Mouse (Mus musculus) 3T3-L1 (cell line): ENCODE data around the gene Trpm1.
A peak's percentile ranks its signal among the peaks of the same experiment; 100 is the strongest.

Source experiments
- DNase-seq: peaks from one replicate; pipeline ENCODE4 v3.0.0-alpha.2; 2015; ENCODE audit warnings: low read depth, low spot score

The Trpm1 gene

DNA sequence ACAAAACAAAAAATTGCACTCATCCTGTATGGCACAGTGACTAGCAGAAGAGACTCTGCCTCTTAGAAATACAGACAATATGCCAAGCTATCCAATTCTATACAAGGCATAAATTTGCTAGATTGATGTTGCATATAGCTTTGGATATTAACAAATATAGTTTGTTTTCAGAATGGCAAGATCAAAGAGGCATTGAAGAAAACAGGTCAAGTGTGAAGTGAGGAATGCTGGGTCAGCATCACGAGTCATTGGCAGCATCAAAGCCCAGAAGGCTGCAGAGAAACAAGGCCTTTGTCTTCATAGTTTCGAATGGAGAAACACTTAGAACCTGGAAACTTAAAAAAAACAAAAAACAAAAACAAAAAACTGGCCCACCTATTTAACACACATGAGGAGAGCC is 78.4 kb downstream of the Trpm1 start:
- DNase-seq = no peak

DNA sequence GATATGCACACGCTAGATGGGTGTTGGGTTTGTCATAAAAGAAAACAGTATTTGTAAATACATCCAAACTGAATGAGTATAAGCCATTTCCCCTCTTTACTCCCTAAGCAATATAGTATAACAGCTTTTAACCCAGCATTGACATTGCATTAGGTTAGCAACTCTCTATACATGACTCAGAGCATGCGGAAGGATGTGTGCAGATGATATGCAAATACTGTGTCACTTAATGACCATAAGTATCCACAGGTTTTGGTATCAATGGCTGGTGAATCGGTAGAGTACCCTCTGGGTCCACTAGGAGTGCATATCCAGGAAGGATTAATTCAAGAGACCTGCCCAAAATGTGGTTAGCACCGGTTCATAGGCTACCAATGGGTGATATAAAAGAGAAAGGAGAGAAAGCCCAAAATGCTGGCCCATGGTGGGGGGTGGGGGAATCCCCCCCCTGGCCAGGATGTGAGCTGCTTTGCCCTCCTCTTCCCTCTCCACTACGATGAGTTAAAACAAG is 80.7 kb downstream of the Trpm1 start:
- DNase-seq = no peak

DNA sequence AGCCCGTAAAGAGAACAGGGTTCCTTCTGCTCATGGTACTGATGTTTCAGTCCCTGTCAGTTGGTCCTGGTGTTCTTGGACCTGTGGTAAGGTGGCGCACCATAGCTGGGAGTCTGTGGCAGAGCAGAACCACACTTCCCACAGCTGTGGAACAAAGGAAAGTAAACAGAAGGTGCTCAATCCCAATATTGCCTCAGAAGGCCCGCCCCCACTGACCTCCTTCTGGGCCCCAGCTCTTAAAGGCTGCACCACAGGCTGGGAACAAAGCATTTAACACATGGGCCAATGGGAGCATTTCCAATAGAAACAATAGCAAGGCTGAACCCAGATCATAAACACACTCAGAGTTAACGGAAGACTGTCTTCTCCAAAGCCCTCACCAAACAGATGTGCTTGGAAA is 82.9 kb downstream of the Trpm1 start:
- DNase-seq = no peak

DNA sequence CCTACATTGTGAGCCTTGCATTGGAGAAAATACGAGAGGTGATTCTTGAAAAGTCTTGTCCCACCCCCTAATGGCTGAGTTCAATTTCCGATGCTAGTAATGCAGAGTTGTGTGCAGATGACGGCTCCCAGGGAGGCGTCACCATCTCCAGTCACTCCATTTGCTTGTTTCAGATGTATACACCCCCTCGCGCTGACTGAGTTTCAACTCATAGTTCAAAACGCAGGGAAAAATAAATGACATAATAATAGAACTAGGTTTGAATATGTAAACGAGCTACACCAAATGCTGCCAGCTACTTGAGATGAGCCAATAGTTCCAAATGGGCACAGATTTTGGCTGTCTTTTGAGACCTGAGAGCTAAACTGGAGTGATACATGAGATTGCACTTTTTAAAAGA is 84.1 kb downstream of the Trpm1 start:
- no peak for DNase-seq

DNA sequence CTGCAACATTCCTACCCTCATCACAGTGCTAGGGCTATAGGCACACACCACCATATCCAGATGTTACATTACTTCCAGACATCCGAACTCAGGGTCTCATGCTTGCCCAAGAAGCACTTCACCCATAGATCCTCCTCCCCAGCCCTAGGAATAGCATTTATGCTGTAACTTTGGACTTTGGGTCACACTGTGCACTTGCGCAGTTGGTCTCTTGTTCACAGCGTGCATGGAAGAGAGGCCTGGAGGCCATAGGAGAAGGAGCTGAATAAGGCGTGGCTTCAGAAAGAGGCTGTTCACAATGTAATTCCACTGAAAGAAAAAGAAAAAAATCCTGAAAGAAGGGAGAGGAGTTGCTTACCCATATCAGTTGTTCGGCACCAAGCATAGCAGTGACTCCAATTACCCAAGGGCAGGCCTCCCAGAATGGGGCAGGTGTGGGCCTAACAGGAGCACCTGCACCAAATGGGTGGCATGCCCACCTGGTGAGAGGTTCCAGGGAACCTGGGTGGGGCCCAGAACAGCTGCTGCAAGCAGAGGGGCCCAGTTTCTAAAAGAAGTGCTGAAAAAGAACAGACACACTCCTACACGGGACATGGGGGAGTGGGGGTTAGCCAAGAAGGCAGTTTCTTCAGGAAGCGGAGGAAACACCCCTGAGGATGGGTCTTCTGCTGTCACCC is 84.9 kb downstream of the Trpm1 start:
- no peak for DNase-seq

DNA sequence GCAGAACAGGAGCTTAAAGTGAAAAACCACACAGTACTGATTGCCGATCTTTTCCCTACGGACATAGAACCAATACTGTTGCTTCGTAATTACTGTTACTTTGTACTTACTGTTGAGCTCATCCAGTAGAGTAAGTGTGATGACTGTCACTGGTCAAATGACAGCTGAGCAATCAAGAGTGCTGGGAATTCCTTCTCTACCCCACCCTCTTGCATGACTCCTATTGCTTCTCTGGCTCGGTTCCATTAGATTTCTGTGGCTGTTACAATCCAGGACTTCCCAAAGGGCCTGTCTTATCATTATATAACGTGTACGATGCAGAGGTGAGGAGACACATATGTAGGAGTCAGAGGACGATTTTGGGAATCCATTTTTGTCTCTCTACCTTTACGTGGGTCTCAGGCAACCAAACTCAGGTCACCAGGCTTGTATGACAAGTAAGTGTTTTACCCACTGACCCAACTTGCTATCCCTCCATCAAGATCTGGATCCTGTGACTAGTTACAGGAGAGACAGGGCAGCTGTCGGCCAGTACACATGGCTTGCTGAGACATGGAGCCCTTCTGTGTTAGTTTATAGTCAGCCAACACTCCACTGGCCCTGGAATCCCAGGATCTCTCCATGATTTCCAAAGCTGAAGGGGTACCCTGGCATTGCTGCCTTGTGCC is 85.6 kb downstream of the Trpm1 start:
- DNase-seq = peak; percentile 65

DNA sequence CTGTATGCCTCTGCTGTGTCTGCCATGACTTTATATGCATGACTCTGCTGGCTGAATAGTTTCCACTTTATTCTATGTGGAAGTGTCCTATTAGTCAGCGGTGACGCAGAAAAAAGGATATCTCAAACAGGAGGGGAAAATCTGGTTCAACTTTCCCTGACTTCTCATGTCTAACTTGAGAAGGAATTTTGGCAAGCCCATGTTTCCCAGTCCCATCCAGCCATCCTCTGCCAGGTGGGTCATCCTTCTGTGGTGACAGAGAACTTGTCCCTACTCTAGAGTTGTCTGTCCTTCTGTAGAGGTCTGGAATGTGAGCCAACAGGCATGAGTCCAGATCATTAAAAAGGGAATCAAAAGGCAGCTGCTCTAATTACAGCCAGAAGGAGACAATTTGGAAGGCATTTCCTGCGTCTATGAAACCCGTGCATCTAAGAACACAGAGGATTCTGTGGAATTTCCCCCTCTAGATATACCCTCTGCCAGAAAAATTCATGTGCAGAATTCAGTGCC is 86.2 kb downstream of the Trpm1 start:
- DNase-seq = peak; percentile 77

DNA sequence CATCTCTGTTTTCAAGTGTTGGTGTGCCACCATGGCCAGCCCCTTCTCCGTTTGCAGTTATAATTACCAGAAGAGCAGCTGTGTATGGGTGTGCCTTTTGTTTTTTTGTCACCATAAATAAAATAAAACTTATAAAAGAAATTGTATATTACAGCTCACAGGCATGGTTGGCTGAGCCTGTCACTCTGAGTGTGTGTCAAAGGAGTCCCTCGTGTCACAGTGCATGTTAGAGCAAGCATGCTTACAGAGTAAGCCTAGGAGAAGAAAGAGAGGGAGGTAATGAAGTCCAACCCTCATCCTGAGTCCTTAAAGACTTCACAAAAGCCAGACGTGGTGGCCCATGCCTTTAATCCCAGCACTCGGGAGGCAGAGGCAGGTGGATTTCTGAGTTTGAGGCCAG is 88.8 kb downstream of the Trpm1 start:
- DNase-seq = no peak

DNA sequence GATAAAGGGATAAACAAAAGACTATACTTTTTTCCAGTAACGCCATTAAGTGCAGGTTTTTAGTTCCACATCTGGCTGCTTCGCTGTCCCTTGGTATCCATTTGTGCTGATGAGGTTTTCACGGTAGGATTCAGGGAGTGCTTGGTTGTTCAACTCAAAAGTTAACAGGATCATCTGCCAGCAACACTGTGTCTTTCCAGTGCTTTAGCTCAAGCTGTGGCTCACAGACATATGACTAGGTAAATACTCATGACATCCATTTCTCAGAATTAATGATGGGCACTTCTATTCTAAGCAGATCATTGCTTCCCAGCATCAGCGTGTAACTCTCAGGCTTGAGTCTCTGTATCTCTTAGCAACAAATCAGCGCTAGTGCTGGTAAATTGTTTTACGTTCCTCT is 90.7 kb downstream of the Trpm1 start:
- DNase-seq = no peak

DNA sequence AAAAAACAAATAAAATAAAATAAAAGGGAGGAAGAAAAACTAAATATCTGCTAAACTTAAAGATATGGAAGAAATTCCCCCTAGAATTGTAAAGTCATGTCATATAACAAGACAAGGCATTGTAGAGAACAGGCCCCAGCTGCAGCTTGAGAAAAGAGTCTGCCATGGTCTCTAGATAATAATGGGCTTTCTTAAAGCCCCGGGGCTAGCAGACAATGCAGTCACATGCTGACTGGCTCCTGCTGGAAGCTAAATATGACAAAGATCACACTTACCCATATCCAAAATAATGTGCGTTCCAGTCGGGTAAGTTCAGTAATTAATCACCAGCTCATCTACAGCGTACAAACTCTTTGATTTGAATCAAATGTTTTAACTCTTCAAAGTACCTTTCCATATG is 93.1 kb downstream of the Trpm1 start:
- no peak for DNase-seq

DNA sequence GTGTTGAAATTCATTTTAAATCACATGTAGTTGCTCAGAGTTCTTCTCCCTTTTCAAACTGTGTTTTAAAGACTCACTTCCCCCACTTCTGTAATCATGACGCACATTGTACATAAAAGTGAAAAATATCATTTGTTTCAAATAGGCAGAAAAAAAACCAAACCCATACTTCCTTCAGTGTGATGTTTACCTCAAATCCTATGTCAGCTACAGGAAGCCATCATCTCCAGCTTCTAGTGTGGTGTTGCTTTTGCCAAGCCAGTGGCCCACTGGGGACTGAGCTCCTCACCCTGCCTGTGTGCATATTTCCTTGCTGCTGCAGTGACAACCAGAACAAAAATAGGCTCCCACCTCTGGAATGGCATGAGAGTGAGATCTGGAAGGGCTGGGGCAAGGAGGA is 94.7 kb downstream of the Trpm1 start:
- no peak for DNase-seq

DNA sequence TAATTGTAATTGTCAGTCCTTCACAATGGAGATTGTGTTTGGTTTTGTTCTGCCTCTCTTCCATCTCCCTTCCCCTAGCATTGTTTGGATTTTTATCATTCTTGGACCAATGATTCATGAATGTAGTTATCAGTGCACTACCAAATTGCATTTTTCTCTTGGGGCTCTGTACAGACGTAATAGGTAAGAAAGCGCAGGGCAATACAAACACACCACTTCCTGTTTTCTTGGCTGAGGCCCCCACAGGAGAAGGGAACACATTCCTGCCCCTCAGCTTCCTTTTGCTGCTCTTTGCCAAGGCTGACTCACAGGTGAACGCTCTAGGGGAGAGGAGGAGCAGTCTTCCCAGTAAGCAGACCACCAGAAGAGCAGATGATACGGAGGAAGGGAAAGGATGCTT is 96.1 kb downstream of the Trpm1 start:
- peak; percentile 78 for DNase-seq

DNA sequence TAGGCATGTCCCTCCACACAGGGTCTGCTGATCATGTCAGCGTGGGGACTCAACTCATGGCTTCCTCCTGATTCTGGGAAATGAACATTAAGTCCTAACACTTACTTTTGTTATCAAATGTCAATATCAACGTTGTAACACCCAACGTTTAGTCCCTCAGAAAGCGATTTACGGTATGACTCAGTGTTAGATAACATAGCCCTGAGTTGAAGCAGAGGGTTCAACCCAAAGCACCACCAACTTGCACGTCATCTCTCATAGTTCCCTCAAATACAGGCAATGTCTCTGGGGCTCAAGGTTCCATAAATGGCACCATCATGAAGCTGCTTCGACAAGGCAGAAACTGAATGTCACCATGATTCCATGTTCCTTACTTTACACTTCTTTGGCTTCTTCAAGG is 96.8 kb downstream of the Trpm1 start:
- DNase-seq = no peak

DNA sequence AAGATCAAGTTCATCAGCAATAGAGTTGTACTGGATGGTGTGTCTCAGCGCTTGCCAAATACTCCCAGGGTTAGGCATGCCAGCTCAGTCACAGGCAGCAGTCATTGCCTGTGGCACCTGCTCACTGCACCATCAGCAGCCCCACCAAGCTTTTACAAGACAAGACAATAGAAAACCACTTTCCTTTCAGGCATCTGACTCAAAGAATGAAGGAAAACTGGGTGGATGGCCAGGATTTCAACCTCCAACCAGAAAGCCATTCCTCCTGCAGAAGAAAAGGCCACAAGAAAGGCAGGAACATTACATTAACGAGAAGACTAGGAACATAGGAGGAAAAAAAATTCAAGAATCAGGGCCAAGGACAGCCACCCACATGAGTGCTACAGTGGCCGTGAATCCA is 100.1 kb downstream of the Trpm1 start:
- no peak for DNase-seq

DNA sequence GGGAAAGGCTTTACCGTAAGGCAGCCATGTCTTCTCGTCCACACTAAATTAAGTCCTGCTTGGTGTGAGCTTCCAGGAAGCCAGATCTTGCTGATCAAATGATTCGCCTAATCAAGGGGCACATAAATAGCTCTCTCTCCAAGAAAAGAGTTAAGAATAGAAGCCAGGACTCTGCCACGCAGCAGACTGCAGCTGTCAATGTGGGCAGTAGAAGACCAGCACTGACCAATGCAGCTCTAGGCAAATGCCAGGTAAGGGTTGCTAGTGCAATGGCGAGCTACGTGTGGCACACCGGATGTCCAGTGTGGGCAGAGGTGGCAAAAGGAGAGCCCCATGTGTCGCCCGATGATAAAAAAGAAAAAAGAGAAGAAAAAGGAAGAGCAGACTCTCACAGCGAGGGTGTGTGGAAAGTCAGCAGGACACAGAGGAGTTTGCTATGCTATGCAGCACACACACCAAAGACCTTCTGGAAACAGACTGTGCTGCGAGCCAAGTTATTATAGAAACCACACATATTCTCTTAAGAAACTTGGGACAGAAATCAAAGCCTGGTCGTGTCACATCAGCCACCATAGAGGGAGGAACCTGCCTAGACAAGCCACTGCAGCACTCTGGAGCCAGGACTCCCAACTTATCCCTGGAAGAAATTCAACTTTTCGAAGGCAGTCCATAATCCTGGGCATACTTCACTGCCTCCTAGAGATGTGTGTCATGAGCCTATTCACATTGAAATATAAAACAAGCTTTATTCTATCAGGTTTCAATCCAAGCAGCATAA is 112.1 kb downstream of the Trpm1 start:
- no peak for DNase-seq

DNA sequence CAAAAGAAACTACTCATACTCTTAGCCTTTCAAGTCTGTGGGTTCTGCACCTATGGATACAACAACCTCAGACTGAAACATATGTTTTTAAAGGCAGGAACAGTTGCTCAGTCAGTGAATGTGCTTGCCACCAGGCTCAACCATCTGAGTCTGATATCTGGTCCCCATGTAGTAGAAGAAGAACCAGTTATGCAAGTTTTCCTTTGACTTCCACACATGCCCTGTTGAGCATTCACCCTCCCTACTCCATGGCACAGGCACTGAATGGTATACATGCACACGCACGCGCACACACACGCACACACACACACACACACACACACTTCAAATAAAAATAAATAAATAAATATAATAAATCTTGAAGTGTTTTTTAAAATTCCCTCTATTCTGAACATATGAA is 113.0 kb downstream of the Trpm1 start:
- no peak for DNase-seq

DNA sequence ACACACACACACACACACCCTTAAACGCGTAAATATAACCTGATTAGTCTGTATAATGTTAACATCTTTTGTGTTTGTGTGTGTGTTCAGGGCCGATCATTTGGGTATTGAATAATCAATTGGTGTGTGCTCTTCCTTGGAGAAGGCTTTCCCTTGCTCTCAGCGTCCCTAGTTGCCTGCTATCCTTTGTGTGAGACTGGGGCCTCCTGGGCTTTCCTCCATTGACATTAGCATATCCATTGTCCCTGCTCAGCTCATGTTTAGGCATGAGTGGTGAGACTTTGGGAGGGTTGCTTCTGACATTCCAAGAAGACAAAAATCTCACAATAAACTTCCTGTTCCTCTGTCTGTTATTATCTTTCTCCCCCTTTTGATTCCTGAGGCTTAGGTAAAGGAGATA is 118.3 kb downstream of the Trpm1 start:
- no peak for DNase-seq

DNA sequence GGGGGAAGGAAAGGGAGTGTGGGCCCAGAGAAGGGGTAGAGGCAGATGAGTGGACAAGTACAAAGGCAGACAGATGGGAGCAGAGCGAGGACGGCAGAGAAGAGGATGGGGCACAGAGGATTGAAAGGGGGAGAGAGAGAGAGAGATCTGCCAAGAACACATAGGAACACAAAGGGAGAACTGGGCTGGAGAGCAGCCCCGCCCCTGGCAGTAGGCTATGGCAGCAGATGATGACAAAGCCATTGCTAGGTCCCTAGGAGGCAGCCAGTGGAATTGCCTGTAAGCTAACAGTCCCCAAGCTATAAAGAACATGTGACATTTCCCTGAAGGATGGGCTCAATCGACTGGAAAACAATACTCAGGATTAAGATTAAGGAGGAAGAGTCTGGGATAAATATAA is 121.9 kb downstream of the Trpm1 start:
- DNase-seq = peak; percentile 10

DNA sequence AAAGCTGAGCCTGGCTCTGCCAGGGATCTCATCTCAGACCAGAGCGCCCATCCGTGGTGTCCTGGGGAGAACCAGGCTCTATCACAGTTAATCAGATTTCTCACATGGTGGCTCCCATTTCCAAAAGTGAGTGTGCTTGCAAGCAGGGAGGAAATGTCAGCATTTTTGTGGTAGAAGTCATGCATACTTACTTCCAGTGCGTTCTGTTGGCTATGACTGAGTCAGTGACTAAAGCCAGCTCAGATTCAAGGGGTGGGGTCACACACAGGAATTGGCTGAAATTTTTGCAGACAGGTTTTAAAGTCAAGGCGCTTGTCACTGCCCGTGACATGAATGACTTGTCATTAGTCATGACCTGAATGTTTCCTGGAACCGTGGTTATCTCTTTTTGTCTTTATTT is 123.3 kb downstream of the Trpm1 start:
- DNase-seq = peak; percentile 92

DNA sequence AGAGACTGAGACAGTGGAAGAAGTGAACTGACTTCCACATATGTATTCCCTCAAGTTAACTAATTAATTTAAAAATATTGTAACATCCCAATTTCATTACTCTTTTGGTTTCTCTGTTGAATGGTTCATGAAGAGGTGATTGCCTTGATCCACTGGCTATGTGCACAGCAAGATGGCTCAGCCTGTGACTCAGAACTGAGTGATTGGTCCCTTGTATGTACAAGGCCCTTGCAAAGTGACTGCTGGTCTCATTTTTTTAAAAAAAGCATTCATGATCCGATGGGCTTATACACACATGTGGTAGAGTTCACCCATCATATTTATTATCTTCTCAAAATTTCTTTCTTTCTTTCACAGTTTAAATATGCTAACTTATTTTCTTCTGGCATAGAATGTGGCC is 124.9 kb downstream of the Trpm1 start:
- DNase-seq = no peak

DNA sequence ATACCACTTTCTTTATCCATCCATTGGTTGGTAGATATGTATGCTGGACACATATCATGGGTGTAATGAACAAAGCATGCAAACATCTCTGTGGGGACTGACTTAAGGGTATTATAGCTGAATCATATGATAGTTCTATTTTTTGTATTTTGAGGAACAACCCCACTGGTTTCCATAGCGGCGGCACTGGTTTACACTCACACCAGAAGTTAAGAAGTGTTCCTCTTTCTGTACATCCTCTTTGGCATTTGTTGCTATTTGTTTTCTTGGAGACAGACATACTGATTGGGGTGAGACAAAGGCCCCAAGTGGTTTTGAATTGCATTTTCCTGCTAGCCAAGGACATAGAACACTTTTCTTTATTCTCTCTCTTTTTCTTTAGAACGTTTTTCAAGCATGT is 125.9 kb downstream of the Trpm1 start:
- DNase-seq = no peak

DNA sequence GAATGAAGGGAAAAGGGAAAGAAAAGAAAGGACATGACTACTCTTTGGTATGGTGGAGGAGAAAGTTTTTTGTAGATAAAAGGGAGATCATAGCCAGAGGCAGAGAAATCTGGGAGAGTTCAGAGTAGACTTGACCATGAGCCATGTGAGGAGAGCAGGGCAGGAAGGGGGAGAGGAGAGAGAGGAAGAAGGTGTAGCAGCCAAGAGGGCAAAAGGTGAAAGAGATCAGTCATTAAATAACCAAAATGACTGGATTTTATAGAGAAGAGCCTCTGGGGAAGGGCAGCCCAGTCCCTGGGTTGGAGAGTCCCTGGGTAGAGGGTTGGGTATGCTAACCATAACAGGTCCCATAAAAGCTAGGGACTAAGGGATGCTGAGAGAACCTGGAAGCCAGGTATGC is 132.9 kb downstream of the Trpm1 start:
- peak; percentile 12 for DNase-seq
